Mouse (Mus musculus): ENCODE measurements around the gene Dcpp2. TPM values are rescaled to one million over a fixed set of nuclear protein-coding genes. Genes with fewer than 3 reads are reported as not detected.
"Not testable (repeated sequence)": the region's sequence is repeated elsewhere in the genome, so short reads cannot be mapped to it uniquely, and the experiment has no call there.

The Dcpp2 gene
- polyA plus RNA-seq, 1 experiment from 2014 or later: not detected

DNA sequence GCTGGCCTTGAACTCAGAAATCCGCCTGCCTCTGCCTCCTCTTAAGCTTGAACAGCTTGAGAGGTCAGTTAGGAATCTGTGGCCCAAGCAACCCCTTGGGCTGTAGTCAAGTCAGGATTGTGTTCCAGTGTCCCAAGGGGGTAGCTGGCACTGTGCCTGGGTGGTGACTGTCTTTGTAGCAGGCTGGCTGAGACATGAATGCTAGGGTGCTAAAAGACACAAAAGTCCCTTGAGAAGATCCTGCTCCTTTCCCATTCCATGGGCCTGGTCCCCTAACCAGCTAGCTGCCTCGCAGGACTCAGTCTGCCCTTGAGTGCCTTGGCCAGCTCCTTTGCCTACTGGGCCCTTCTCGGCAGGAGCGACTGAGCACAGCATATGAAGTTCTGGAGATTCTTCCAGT lies 17.8 kb upstream of the Dcpp2 start:
- Histone ChIP-seq H3K4me3 (no peak overlapping the region), H3K27me3 (replicated peaks; ENCODE audit: low read depth, poor library complexity, severe bottlenecking) (no peaks in the 10 kb centered on the region), H3K36me3 (replicated peaks) (no peaks in the 10 kb centered on the region), H3K27ac (replicated peaks) (no peak overlapping the region), H3K9me3 (no peaks in the 10 kb centered on the region), H3K4me1 (no peaks in the 10 kb centered on the region)
- WGBS: 84% methylated on average over 4 of the region's 4 CpGs
- no peak for DNase-seq (ENCODE audit: low spot score)

DNA sequence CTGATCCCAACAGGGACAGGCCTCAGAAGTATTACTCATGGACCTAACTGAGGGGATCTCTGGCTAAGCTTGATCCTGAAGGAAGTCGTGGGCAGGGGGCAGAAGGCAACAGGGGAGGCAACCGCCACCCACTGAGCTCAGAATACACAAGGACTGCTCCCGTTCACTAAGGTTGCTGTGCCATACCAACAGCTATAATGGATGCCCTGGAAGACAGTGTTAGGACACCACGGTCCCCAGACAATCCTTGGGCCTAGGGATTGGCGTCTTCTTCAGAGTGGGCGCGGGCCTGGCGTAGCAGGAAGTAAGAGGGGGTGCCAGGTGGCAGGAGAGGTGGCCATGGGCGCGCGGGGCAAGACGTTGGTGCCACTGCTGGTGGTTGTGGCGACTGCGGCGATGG lies 12.9 kb upstream of the Dcpp2 start, which contains the start of gene Prss21:
TSS of gene Prss21 (plus strand) at position 301 of the 400 bp plus-strand sequence.
- WGBS: 84% methylated on average over 15 of the region's 15 CpGs
- H3K4me3 ChIP-seq: no peak within 1 kb of the TSS
- H3K4me1 ChIP-seq: peaks cover 6% of the 10 kb centered on the region; the same call in 1 of the 2 replicates
- no peak for DNase-seq (ENCODE audit: low spot score)
- H3K36me3 ChIP-seq (replicated peaks): no peaks in the 10 kb centered on the region
- no peaks in the 10 kb centered on the region for H3K9me3 ChIP-seq
- H3K27ac ChIP-seq (replicated peaks): no peak within 1 kb of the TSS
- no peaks in the 10 kb centered on the region for H3K27me3 ChIP-seq (replicated peaks; ENCODE audit: low read depth, poor library complexity, severe bottlenecking)

DNA sequence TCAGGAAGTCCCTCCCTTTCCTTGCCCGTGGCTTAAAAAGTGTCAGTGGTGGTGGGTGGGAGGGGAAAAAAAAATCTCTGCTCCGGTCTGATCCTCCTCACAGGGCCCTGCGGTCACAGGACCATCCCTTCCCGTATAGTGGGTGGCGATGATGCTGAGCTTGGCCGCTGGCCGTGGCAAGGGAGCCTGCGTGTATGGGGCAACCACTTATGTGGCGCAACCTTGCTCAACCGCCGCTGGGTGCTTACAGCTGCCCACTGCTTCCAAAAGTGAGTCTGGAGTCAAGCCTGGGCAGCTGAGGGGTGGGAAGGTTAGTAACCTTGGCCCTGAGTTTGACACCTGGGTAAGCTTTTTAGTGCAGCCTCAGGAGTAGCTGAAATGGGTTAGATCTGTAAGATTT lies 12.2 kb upstream of the Dcpp2 start:
- peaks cover 6% of the 10 kb centered on the region; the same call in 1 of the 2 replicates for H3K4me1 ChIP-seq
- H3K27me3 ChIP-seq (replicated peaks; ENCODE audit: low read depth, poor library complexity, severe bottlenecking): no peaks in the 10 kb centered on the region
- no peaks in the 10 kb centered on the region for H3K36me3 ChIP-seq (replicated peaks)
- H3K27ac ChIP-seq (replicated peaks): no peak overlapping the region
- no peak overlapping the region for H3K4me3 ChIP-seq
- H3K9me3 ChIP-seq: no peaks in the 10 kb centered on the region
- no peak for DNase-seq (ENCODE audit: low spot score)
- 88% methylated on average over 11 of the region's 11 CpGs for WGBS

DNA sequence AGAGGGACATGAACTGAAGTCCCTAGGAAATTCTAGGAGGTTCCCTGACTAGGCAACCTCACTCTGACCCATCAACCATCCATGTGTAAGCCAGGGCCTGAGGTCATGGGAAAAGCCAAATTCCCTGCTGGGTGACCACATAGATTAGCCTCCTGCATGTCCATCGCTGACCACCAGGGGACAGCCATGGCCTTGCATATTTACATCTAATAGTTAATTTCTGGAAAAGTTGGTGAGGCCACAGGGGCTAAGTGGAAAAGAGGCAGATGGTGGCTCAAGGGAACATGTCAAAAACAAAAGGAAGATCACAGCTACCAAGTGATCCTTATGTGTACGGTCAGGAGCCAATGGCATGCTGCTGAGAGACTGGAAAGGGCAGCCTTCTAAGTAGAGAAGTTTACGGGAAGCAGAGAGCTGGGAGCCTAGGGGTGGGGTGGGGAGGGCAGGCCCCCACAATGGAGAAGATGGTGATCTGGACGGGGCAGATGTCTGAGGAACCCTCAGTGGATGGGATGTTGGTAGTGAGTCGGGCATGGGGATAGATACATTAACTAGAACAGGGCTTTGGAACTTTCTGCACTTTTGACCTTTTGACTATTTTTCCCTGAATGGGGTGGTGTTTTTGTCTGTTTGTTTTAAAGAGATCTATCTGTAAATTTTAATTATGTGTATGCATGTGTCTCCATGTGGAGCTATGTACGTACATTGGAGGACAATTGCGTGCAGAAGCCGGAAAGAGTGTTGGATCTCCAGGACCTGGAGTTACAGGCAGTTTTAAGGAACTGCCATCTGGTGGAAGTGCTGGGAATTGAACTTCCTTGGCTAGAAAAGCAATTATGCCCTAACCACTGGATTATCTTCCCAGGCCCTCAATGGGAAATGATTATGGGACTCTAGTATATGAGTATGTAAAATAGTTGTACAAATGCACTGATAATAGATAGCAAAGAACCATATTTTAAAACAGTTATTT lies 6.5 kb upstream of the Dcpp2 start:
- WGBS: 52% methylated on average over 8 of the region's 8 CpGs
- Histone ChIP-seq H3K36me3 (replicated peaks) (no peaks in the 10 kb centered on the region), H3K4me3 (no peak overlapping the region), H3K4me1 (peaks cover 6% of the 10 kb centered on the region; the same call in 1 of the 2 replicates), H3K9me3 (no peaks in the 10 kb centered on the region), H3K27me3 (replicated peaks; ENCODE audit: low read depth, poor library complexity, severe bottlenecking) (no peaks in the 10 kb centered on the region), H3K27ac (replicated peaks) (no peak overlapping the region)
- peak; percentile 65 for DNase-seq (ENCODE audit: low spot score)

DNA sequence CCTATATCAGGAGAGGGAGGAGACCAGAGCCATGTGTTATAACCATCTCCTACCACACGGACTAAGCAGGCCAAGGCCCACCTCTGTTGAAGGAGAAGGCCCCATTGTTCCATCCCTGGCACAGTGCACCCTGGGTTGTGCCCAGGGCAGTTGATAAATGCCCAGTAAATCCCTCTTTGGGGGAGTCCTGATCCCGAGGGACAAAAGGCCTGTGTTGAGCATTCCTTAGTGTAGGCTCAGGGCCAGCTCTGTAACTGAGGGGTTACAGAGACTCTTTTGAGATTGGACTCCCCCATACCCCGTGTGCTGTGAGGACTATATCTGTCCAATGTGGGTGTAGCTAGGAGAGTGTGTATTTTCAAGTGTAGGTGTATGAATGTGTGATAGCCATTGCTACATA lies 3.9 kb upstream of the Dcpp2 start:
- no peaks in the 10 kb centered on the region for H3K27me3 ChIP-seq (replicated peaks; ENCODE audit: low read depth, poor library complexity, severe bottlenecking)
- no peaks in the 10 kb centered on the region for H3K36me3 ChIP-seq (replicated peaks)
- 50% methylated on average over 3 of the region's 3 CpGs for WGBS
- DNase-seq (ENCODE audit: low spot score): no peak
- H3K4me1 ChIP-seq: no peaks in the 10 kb centered on the region
- H3K4me3 ChIP-seq: no peak overlapping the region
- H3K27ac ChIP-seq (replicated peaks): no peak overlapping the region
- no peaks in the 10 kb centered on the region for H3K9me3 ChIP-seq

DNA sequence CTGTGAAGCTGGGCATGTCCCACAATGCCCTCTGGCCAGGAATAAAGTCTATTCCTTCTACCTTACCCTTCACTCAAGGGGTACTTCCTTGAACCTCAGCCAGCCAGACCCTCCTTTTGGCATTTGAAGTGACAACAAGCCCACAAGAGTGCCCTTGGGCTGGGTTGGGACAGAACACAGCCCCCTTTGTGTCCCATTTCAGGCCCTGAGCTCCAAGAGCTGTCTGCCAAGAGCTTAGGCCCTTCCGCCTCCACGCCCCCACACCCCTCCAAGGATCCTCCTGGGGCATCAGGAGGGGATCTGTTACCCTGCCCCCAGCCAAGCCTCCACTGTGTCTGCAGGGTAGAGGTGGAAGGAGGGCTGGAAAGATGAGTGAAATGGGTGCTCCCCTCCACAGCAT lies 3.5 kb upstream of the Dcpp2 start:
- H3K4me1 ChIP-seq: no peaks in the 10 kb centered on the region
- H3K36me3 ChIP-seq (replicated peaks): no peaks in the 10 kb centered on the region
- H3K27me3 ChIP-seq (replicated peaks; ENCODE audit: low read depth, poor library complexity, severe bottlenecking): no peaks in the 10 kb centered on the region
- H3K27ac ChIP-seq (replicated peaks): no peak overlapping the region
- no peak for DNase-seq (ENCODE audit: low spot score)
- H3K4me3 ChIP-seq: no peak overlapping the region
- H3K9me3 ChIP-seq: no peaks in the 10 kb centered on the region
- WGBS: 80% methylated on average over 2 of the region's 2 CpGs

DNA sequence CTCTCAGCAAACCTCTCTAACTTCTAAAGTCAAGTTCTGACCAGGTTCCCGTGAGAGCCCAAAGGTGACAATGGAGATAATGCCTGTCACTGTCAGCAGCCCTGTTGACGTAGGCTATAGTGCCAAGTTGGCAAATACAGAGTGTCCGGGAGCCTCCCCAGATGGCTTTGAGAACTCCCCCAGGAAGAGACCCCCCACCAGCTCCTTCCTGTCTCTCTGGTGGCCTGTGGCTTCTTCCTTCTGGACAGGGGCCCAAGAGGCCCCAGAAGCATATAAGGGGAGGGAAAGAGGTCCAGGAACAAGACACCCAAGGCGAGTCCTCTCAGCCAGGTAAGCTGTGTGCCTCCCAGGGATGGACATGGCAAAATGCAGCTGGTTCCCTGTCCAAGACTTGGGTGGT lies 36.5 kb downstream of the Dcpp2 start, which contains the start of gene Dcpp3:
TSS of gene Dcpp3 (plus strand) at position 301 of the 400 bp plus-strand sequence.
- not testable (repeated sequence) for H3K27me3 ChIP-seq (replicated peaks; ENCODE audit: low read depth, poor library complexity, severe bottlenecking); H3K36me3 ChIP-seq (replicated peaks); DNase-seq (ENCODE audit: low spot score); H3K4me3 ChIP-seq; H3K9me3 ChIP-seq; H3K27ac ChIP-seq (replicated peaks); H3K4me1 ChIP-seq
- WGBS: 82% methylated on average over 4 of the region's 4 CpGs

DNA sequence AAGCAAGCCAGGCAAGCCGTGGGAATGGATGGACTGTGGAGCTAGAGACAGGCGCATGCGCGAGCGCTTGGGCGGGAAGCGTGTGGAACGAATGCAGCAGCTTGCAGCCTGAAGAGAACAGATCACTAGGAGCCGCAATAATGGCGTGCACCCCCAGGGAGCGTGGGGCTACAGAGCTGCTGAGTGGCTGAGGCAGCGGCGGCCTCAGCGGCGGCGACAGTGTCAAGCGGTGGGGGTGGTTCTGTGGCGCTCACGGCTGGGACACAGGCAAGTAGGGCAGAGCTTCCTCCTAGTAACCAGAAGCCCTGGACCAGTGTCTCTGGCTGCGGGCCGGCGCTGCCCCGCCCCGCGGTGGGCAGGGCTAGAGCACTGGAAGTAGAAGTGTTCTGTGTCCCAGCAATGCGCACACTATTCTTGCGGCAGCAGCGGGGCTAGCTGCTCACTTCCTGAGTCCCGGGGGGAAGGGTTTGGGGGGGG lies 43.9 kb downstream of the Dcpp2 start:
- Histone ChIP-seq H3K27me3 (replicated peaks; ENCODE audit: low read depth, poor library complexity, severe bottlenecking) (0 out of 2 replicates have a peak, but pooled peaks cover 3% of the 10 kb centered on the region), H3K4me3 (peak overlapping the region; percentile 70), H3K27ac (replicated peaks) (peak overlapping the region; percentile 93), H3K9me3 (no peaks in the 10 kb centered on the region), H3K36me3 (replicated peaks) (no peaks in the 10 kb centered on the region), H3K4me1 (peaks cover 15% of the 10 kb centered on the region)
- WGBS: under 1% methylated on average over 29 of the region's 29 CpGs
- peak; percentile 94 for DNase-seq (ENCODE audit: low spot score)

DNA sequence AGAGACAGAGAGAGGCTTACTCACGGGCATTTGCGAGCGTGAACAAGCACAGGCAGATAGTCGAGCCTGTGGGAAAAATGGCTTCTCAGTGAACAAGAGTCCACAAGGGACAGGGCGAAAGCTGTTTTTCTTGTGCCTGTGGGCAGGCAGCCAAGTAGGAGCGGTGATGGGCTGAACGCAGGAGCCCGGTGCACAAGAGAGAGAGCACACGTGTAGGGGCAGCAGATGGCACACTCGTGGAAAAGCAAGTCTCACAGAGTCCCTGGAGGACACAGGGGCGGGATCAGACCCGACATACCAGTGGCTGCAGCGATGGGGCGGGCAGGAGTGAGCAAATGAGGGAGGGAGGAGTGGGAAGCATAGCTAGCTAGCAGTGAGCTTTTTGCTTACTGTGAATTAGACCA lies 44.4 kb downstream of the Dcpp2 start:
- Histone ChIP-seq H3K27me3 (replicated peaks; ENCODE audit: low read depth, poor library complexity, severe bottlenecking) (0 out of 2 replicates have a peak, but pooled peaks cover 3% of the 10 kb centered on the region), H3K27ac (replicated peaks) (peak overlapping the region; percentile 93), H3K9me3 (no peaks in the 10 kb centered on the region), H3K4me1 (peaks cover 15% of the 10 kb centered on the region), H3K36me3 (replicated peaks) (no peaks in the 10 kb centered on the region), H3K4me3 (peak overlapping the region; percentile 70)
- DNase-seq (ENCODE audit: low spot score): peak; percentile 78
- WGBS: under 1% methylated on average over 14 of the region's 14 CpGs

DNA sequence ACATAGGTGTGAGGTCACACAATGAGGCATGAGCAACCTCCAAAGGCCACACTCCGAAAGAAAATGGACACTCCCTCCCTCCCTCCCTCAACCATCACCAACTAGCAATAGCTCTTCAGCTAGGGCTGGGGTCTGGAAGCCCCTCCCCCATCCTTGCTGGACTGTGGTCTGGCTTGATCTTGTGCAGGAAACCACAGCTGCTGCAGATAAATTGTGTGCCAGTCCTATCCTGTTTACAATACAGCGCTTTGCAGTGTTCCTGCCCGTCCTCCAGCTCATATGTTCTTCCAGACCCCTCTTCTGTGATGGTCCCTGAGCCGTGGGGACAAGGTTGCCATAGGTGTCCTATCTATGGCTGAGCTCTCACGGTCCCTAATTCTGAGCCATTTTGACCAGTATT lies 50.5 kb downstream of the Dcpp2 start:
- Histone ChIP-seq H3K4me3 (no peak overlapping the region), H3K27me3 (replicated peaks; ENCODE audit: low read depth, poor library complexity, severe bottlenecking) (no peaks in the 10 kb centered on the region), H3K9me3 (no peaks in the 10 kb centered on the region), H3K27ac (replicated peaks) (no peak overlapping the region), H3K36me3 (replicated peaks) (no peaks in the 10 kb centered on the region), H3K4me1 (no peaks in the 10 kb centered on the region)
- 87% methylated on average over 5 of the region's 5 CpGs for WGBS
- DNase-seq (ENCODE audit: low spot score): no peak

DNA sequence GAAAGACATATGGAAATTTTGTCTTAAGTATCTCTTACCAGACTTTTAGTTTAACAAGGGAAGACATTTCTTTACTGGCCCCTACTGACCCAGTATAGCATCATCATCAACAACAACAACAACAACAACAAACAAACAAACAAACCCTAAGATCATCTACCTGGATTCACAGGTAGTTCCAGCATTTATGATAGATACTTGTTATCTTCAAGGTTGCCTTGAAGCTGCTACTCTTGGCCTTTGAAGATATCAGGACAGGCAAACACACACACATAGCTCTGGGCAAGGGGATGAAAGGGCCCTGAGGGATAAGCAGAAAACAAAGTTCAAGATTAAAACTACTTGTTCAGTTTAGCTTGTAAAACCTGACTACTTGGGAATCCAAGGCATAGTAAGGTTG lies 60.7 kb downstream of the Dcpp2 start, which contains the start of gene Sbp:
TSS of gene Sbp (plus strand) at position 301 of the 400 bp plus-strand sequence.
- no peaks in the 10 kb centered on the region for H3K9me3 ChIP-seq

DNA sequence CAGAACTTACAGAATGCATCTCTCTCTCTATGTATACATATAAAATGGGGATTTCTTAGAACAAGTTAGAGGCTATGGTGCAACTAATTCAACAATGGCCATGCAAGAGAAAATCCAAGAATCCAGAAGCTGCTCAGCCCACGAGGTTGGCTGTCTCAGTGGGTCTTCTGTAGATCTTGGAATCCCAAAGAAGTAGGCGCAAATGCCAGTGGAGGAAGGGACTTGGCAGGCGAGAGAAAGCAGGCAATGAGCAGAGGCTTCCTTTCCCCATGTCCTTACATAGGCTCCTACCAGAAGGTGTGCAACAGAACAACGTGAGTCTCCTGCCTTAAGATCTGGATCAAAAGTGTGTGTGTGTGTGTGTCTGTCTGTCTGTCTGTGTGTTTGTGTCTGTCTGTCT lies 66.8 kb downstream of the Dcpp2 start:
- WGBS: 78% methylated on average over 4 of the region's 4 CpGs

More for the DNA sequence above, 60.7 kb downstream of the Dcpp2 start, which contains the start of gene Sbp:
- Histone ChIP-seq H3K36me3 (replicated peaks) (no peaks in the 10 kb centered on the region), H3K27me3 (replicated peaks; ENCODE audit: low read depth, poor library complexity, severe bottlenecking) (no peaks in the 10 kb centered on the region), H3K4me3 (no peak within 1 kb of the TSS), H3K27ac (replicated peaks) (no peak within 1 kb of the TSS), H3K4me1 (no peaks in the 10 kb centered on the region)
- no peak for DNase-seq (ENCODE audit: low spot score)

DNA sequence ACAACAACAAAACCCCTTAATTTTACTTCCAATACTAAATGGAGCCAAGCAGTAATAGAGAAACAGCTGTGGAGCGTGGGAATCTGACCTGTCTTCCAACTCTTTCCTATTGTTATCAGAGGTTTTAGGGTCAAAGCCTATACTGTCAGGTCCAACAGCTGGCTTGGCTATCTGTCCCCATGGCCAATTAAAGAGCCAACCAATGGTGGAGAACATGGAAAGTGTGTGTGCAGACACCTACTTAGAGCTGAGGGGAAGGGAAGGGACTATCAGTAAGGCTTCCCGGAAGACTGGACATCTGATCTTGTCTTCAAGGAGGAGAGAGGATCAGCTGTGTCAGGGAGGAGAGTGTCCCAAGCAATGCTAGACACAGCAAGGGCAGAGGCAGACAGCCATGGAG lies 68.4 kb downstream of the Dcpp2 start:
- 82% methylated on average over 2 of the region's 2 CpGs for WGBS
- DNase-seq (ENCODE audit: low spot score): no peak
- Histone ChIP-seq H3K4me1 (no peaks in the 10 kb centered on the region), H3K36me3 (replicated peaks) (no peaks in the 10 kb centered on the region), H3K27me3 (replicated peaks; ENCODE audit: low read depth, poor library complexity, severe bottlenecking) (no peaks in the 10 kb centered on the region), H3K9me3 (no peaks in the 10 kb centered on the region), H3K4me3 (no peak overlapping the region), H3K27ac (replicated peaks) (no peak overlapping the region)

More for the DNA sequence above, 66.8 kb downstream of the Dcpp2 start:
- not testable (repeated sequence) for H3K27ac ChIP-seq (replicated peaks); H3K36me3 ChIP-seq (replicated peaks); H3K9me3 ChIP-seq; H3K4me1 ChIP-seq; H3K27me3 ChIP-seq (replicated peaks; ENCODE audit: low read depth, poor library complexity, severe bottlenecking); H3K4me3 ChIP-seq; DNase-seq (ENCODE audit: low spot score)
